Mouse (Mus musculus): ENCODE results near the gene Tatdn3.

DNA sequence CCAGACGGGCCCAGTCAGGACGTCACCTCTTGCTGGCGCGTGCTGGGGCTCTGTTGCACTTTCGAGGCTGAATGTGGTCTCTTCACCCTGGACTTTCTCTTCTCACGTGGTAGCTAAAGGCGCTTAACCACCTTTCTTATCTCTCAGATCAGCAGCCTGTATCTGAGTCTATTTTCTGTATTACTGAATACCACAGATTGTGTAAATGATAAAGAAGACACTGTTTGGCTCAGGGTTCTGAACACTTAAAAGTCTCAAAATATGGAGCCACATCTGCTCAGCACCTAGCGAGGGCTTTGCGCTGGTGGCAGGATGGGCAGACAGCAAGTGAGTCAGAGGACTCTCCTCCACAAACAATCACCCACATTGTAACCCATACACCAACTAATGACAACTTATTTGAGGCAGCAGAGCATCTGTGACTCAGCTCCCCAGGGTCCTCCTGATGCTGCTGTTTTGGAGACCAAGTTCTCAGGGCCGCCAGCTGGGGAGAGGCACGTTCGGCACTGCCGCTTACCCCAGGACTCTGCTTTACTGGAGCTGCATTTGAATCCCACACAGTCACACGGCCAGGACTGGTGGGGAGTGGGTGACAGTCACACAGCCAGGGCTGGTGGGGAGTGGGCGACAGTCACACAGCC is 40.1 kb upstream of the Tatdn3 start:
- TF ChIP-seq ZNF384 (IDR thresholded peaks at IDR 0.05; ENCODE audit: low read depth, low read length), result no peak
- no peak for TF ChIP-seq ZC3H11A (IDR thresholded peaks at IDR 0.05; ENCODE audit: borderline replicate concordance, low read depth, low read length)
